Mouse (Mus musculus) thymus, postnatal 14 days (tissue): Measurements from ENCODE around the gene Rasd2.

Experiments
- DNase-seq: peaks from one replicate; pipeline ENCODE4 v3.0.0; 2021

Gene Rasd2

DNA sequence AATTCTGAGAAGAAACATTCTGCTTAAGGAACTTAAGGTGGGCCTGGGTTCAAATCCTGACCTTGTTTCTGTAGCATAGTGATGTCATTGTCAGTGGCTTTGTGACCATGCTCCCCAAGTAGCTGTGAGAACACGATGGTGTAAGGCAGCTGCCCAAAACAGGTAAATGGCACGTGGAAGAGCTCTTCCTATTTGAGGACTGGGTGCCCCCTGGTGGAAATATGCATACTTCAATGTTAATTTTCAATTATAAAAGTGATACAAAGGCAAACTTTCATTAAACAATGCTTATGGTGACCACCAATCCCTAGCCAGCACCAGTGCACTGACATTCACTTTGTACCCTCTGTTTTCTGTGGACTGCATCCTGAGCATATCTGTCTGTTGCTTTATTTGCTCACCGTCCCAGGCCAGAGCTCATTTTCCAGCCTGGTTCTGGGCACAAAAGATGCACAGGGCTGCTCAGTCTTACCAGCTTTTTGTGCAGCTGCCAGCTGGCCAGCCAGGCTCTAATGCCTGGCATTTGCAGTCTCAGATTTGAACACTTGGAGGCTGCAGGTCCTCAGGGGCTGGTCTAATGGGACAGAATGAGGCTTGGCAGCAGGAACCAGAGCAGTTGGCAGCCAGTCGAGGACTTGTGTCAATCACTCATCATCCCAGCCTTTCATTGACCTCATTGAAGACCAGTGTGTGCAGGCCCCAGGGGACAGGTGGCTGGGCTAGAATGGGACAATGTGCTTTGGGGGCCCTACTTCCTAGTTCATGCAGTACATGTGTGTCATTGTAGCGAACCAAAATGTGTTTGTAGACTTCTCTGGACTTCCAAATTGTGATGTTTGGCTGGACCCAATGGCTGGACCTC lies 6.4 kb downstream of the Rasd2 start:
- peak; percentile 46 for DNase-seq

DNA sequence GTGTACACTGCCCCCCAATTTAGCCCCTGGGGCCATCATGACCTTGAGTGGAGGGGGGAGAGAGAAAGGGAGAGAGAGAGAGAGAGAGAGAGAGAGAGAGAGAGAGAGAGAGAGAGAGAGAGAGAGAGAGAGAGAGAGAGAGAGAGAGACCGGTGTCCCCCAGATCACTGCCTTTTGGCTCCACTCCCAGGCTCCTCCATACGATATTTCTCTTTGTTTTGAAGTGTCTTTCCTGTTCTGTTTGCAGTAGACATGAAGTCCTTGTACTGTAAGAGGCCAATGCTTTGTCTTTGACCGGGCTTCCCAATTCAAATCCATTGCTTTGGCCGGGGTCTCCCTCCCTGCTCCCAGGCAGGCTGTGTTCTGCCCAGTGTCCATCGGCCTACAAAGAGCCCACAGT lies 8.9 kb downstream of the Rasd2 start:
- DNase-seq, result no peak

DNA sequence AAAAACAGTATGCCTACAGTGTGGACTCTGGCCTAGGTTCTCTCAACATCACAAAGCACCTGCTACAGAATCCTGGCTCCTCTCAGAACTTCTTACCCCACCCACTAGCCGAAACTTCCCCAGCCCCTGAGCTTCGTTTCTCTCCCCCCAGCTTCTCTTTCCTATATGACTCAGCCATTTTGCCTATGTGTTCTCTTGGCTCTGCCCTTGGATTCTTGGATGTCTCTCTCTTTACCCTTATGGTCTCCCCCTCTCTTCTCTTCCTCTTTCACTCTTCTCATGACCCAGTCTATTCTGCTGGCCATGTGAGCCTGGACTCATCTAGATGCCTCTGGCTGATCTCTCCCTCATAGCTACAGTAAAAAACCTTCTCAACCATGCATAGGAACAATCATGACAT lies 13.0 kb downstream of the Rasd2 start:
- DNase-seq, result no peak

DNA sequence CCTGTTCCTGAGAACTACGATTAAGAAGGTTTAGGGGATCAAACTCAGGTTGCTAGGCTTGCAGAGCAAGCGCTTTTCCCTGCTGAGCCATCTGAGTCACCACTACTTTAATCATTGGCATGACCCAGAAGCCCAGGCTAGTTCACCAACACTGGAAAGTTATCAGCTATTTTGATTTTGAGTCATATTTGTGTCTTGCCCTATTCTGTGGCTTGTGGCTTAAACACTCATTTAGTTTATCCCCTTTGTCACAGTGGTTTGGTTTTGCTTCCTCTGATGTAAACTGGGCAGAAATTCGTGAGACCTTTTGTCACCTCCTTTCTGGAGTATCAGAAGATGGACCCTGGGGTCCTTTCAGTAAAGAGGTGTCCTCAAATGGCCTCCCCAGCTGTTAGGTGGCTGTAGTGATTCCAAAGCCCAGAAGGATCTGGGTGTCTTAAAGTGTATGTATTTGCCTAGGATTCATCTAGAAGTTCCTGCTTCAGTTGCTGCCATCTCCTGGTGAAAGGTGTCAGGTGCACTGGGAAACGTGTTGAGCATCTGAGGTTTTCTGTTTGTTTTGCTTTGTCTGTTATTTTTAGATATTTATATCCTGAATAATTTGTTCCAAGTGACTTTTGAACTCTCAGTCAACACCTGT lies 20.3 kb downstream of the Rasd2 start:
- no peak for DNase-seq

DNA sequence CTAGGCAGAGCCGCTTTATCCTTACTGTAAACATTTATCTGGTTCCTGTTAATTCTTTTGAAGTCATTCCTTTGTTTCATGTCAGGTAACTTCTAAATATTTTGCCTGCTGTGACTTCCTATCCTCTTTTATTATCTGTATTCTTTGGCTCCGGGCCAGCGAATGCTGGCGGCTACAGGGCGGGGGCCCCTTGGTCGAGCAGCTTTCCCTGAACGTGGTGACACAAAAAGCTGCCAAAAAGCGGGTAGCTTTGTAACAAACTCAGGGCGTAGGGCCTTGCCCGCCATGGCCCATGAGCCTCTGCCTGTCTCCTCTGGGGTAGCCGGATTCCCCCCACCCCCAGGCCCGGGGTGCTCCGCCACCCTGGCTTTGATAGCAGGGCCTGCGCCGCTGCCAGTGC lies 33.6 kb downstream of the Rasd2 start:
- no peak for DNase-seq

DNA sequence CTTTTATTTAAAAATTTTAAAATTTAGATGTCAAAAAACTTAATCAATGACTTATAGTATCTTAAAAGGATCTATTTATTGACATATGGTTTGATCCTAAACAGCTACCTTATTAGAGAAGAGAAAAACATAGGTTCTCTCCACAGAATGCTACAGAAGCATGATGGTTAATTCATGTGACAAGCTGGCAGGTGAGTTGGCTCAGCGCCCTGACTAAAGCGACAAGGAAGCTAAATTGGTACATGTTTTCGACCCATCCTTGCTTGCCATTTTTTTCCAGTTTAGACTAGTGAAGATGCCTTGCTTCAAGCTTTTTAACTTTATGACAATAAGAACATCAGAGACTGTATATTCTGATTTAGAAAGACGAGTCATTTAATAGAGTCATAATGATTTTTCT lies 35.4 kb downstream of the Rasd2 start:
- DNase-seq, result no peak

DNA sequence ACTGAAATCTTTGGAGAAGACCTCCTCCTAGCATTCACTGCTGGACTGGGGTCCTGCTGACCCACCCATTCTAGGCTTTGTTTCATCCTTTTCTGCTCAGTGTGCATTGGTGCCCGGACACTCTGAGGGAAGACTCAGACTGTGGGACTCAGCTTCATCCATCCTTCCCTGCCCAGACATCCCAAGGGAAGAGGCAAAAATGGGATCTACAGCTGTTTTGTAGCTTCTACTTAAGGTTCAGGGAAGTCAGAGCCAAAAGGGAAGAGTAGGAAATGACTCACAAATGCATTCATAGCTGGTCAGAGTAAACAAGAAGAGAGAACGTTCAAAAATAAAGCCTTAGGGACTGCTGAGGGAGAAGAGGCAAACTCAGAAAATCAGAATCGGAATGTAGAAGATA lies 40.3 kb downstream of the Rasd2 start:
- DNase-seq, result no peak

DNA sequence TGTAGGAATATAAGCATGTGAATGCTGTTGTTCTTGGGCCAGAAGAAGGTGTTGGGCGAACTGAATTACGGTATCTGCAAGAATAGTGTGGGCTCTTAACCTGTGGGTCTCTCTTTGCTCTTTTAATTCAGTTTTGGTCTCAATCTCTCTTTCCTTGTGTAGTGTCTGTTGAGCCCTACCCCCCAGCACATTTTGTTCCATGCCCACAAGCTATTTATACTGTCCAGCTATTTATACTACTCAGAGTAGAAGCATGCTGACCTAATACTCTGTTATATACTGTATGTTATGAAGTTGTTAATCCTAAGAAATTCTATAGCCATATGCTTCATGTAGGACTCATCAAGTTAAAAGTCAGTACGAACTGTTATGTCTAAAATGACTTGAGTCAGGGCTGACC lies 41.9 kb downstream of the Rasd2 start:
- DNase-seq, result no peak

DNA sequence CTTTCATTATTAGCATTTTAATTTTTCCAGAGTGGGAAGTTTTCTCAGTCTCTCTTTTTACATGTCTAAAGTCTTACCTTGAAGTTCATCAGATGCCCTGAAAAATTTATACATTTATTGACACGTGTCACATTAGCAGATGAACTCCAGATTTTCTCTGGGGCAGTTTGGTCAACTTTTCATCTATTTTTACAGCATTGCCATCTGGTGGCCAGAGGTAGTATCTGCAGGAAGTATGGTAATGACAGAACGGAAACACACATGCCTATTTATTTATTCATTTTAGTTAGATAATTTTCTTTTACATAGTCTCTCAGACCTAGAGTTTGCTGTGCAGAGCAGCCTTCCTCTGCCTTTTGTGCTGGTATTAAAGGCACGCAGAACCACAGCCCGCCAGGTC lies 58.4 kb downstream of the Rasd2 start:
- no peak for DNase-seq
